In genomic region chr2:30487597-30487996, GRCm38 (mm10) we compare ENCODE assay signal across 12 mouse cellular contexts. TPM values are rescaled to one million over a fixed set of nuclear protein-coding genes. Genes with fewer than 3 reads are reported as not detected.
DNase-seq lines count a peak whose midpoint lies in the region; ATAC-seq lines count a peak whose summit lies in the region.
"Had no signal": no experiment of that assay in that cellular context is flagged by ENCODE, and none has a peak within 500 bp of the region (broad histone marks: within the 10 kb centered on the region; RNA-seq: fewer than 3 reads in every experiment).

No protein-coding gene starts in this region.

- WGBS in hindbrain, embryonic 10.5 days, result 33% methylated on average over 7 of the region's 7 CpGs
- WGBS in hindbrain, embryonic 12.5 days, result 38% methylated on average over 7 of the region's 7 CpGs
- WGBS in limb, embryonic 10.5 days, result 46% methylated on average over 7 of the region's 7 CpGs

- intact Hi-C loops in left cerebral cortex, postnatal 25 days (cut with DNase I), result no loop called here

- H3K27me3 ChIP-seq in hindbrain, embryonic 10.5 days (ENCODE audit: insufficient read depth, poor library complexity, severe bottlenecking), result no peaks in the 10 kb centered on the region
- H3K27me3 ChIP-seq in hindbrain, embryonic 12.5 days, result no peaks in the 10 kb centered on the region
- H3K27me3 ChIP-seq in limb, embryonic 10.5 days (ENCODE audit: low read depth, poor library complexity, severe bottlenecking), result no peaks in the 10 kb centered on the region
- H3K27me3 ChIP-seq: hindbrain, embryonic 13.5 days; stomach, embryonic 15.5 days had no signal

- H3K27ac ChIP-seq in hindbrain, embryonic 10.5 days, result peak overlapping the region; percentile 54
- no peak overlapping the region for H3K27ac ChIP-seq in hindbrain, embryonic 12.5 days
- H3K27ac ChIP-seq in limb, embryonic 10.5 days, result peak overlapping the region; percentile 7; the same call in 1 of the 2 replicates
- H3K27ac ChIP-seq: hindbrain, embryonic 13.5 days; stomach, embryonic 15.5 days had no signal

- H3K4me1 ChIP-seq in hindbrain, embryonic 10.5 days (replicated peaks), result peaks cover 10% of the 10 kb centered on the region
- no peaks in the 10 kb centered on the region for H3K4me1 ChIP-seq in hindbrain, embryonic 12.5 days
- H3K4me1 ChIP-seq in limb, embryonic 10.5 days, result peaks cover 15% of the 10 kb centered on the region

- ATAC-seq in hindbrain, embryonic 12.5 days (ENCODE audit: low FRiP score), result no peak

- no peaks in the 10 kb centered on the region for H3K36me3 ChIP-seq in hindbrain, embryonic 10.5 days
- no peaks in the 10 kb centered on the region for H3K36me3 ChIP-seq in hindbrain, embryonic 12.5 days
- H3K36me3 ChIP-seq in limb, embryonic 10.5 days, result no peaks in the 10 kb centered on the region
- H3K36me3 ChIP-seq: hindbrain, embryonic 13.5 days; stomach, embryonic 15.5 days had no signal

- H3K4me2 ChIP-seq in hindbrain, embryonic 12.5 days (replicated peaks), result no peak overlapping the region
- H3K4me2 ChIP-seq: hindbrain, embryonic 13.5 days; stomach, embryonic 15.5 days had no signal

- H3K9me3 ChIP-seq in hindbrain, embryonic 10.5 days, result no peaks in the 10 kb centered on the region
- H3K9me3 ChIP-seq in hindbrain, embryonic 12.5 days (replicated peaks), result no peaks in the 10 kb centered on the region
- no peaks in the 10 kb centered on the region for H3K9me3 ChIP-seq in limb, embryonic 10.5 days (replicated peaks)
- H3K9me3 ChIP-seq: hindbrain, embryonic 13.5 days; stomach, embryonic 15.5 days had no signal

- H3K9ac ChIP-seq in hindbrain, embryonic 12.5 days, result no peak overlapping the region
- H3K9ac ChIP-seq: hindbrain, embryonic 13.5 days; stomach, embryonic 15.5 days had no signal

- no peak overlapping the region for H3K4me3 ChIP-seq in hindbrain, embryonic 10.5 days
- H3K4me3 ChIP-seq in hindbrain, embryonic 12.5 days, result no peak overlapping the region
- H3K4me3 ChIP-seq in limb, embryonic 10.5 days, result no peak overlapping the region
- H3K4me3 ChIP-seq: erythroblast, embryonic 14.5 days; hindbrain, embryonic 13.5 days; stomach, embryonic 15.5 days had no signal

- no peak for DNase-seq in hindbrain, embryonic 10.5 days (ENCODE audit: low spot score)
- DNase-seq in NIH3T3 (ENCODE audit: low read depth), result peak; percentile 61
- peak; percentile 40 for DNase-seq in gastrocnemius, adult 18-20 months (ENCODE audit: low spot score)
- no peak for DNase-seq in limb, embryonic 10.5 days (ENCODE audit: low spot score)
- no peak for DNase-seq in cerebellum, postnatal 10 days
- DNase-seq in retina, postnatal 1 day, result no peak
- no peak for DNase-seq in left cerebral cortex, postnatal 25 days (ENCODE audit: low spot score in 2 of 2)
- DNase-seq: lung, postnatal 36 days had no signal

RNA-seq across cellular contexts. Expression of gene Ier5l, which starts 13.6 kb away (rescaled TPM):
- 3.1 and 3.3 TPM in 2 replicates for polyA plus RNA-seq in hindbrain, embryonic 10.5 days (2016; fragmentation: Nextera tagmentation; extraction: Ambion mirVana)
- 4.7 and 4.8 TPM in 2 replicates for polyA plus RNA-seq in hindbrain, embryonic 12.5 days (2016; fragmentation: Nextera tagmentation; extraction: Ambion mirVana)
- 1 to 10 TPM; 1.0 to 1.7 TPM for total RNA-seq in gastrocnemius, adult 18-20 months (2021)
- polyA plus RNA-seq in limb, embryonic 10.5 days (2016; fragmentation: Nextera tagmentation; extraction: Ambion mirVana), result 2.2 and 2.9 TPM in 2 replicates
- 10 to 100 TPM; 16.0 to 18.4 TPM for total RNA-seq in left cerebral cortex, postnatal 25 days (2021)

Comparison
In these comparisons a context has a peak if more than half of its experiments do, and no peak if none do; other contexts are left out.
1. DNase-seq: peak in NIH3T3 (single experiment) and gastrocnemius, adult 18-20 months (single experiment); none in hindbrain, embryonic 10.5 days (single experiment), limb, embryonic 10.5 days (single experiment), cerebellum, postnatal 10 days (0 of 2), retina, postnatal 1 day (single experiment) and left cerebral cortex, postnatal 25 days (0 of 2).